Mouse (Mus musculus) CD4-positive, CD25-positive, alpha-beta regulatory T cell (primary cell): ENCODE results near the gene Mcm5. TPM values are rescaled to one million over a fixed set of nuclear protein-coding genes. Genes with fewer than 3 reads are reported as not detected.

Experiments
- polyA plus RNA-seq: library from polyadenylated mRNA; unstranded; fragments of 100-300 nt; shearing (Covaris generic); gene quantifications from one replicate; pipeline ENCODE4 v1.2.1, GENCODE M21; 2017

The Mcm5 gene
- 55.2 TPM for polyA plus RNA-seq

DNA sequence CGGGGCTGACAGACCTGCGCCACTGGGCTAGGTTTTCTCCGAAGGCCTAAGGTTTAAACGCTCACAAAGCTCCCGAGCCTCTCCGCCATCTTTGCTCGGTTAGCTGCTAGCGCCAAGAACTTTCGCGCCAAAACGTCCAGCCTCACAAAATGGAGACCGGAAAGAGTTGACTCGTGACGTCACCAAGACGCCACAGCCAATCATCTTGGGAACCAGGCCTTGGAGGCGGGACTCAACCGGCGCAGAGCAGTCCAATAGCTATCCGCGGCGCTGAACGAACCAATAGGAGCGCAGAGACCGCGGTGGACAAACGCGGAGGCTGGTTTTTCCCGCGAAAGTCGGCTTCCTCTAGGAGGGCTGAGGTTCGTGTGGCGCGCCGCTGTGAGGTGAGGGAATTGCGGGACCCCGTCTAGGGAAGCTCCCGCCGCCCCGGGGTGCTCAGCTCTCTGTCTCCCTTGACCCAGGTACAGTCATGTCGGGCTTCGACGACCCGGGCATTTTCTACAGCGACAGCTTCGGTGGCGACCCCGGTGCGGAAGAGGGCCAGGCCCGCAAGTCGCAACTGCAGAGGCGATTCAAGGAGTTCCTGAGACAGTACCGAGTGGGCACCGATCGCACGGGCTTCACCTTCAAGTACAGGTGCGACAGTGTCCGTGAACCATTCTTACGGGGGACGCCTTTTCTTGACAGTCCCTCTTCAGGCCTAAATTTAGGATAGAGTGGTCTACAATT is at the start of gene Mcm5:
TSS of gene Mcm5 (plus strand) at position 334 of the 732 bp plus-strand sequence.

GRCm38 (mm10) chr8:75093399-75094156 is 15.8 kb upstream of the Mcm5 start, which contains the start of gene Hmox1:
Hmox1 (plus strand) TSS chr8:75093621.

Other genes starting within 250 kb of the Mcm5 start
- not detected for gene Isx, start 236.4 kb upstream of the Mcm5 start, polyA plus RNA-seq
- 21.4 TPM for gene Hmgxb4, start 116.2 kb upstream of the Mcm5 start, polyA plus RNA-seq
- 19.0 TPM for gene Tom1, start 75.9 kb upstream of the Mcm5 start, polyA plus RNA-seq
- gene Hmox1, start 15.9 kb upstream of the Mcm5 start, polyA plus RNA-seq, result 6.9 TPM
- gene Rasd2, start 104.4 kb downstream of the Mcm5 start, polyA plus RNA-seq, result not detected